Mouse (Mus musculus) kidney, postnatal 14 days (tissue): ENCODE data around the gene Gm49486.

ENCODE experiments used
- DNase-seq: peaks from one replicate; pipeline ENCODE4 v3.0.0; 2022; ENCODE audit warnings: mixed read lengths

The Gm49486 gene

GRCm38 (mm10) chr15:79273020-79273419, 43.8 kb downstream of the Gm49486 start:
- DNase-seq: no peak

GRCm38 (mm10) chr15:79277728-79278127, 48.5 kb downstream of the Gm49486 start:
- no peak for DNase-seq

GRCm38 (mm10) chr15:79280209-79280608, 51.0 kb downstream of the Gm49486 start:
- DNase-seq: no peak

- DNase-seq: no peak
These were observed 51.7 kb downstream of the Gm49486 start for GRCm38 (mm10) chr15:79280850-79281249.

DNA sequence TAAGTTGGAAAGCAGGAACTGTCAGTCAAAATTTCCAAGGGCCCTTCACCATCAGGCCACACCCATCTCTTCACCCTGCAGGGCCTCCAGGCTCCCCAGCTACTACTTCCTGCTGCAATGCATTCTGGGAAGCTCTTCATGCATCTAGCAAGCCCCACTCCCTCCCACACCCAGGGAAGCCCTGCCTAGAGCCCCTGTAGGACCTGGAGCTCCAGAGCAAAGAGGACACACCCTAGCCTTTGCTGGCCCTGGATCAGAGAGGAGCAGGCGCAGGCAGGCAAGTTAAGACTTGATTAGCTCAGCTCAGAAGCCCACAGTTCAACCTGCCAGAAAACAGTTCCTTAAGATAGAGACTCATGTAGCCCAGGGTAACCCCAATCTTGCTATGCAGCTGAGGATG, 52.2 kb downstream of the Gm49486 start:
- no peak for DNase-seq

DNA sequence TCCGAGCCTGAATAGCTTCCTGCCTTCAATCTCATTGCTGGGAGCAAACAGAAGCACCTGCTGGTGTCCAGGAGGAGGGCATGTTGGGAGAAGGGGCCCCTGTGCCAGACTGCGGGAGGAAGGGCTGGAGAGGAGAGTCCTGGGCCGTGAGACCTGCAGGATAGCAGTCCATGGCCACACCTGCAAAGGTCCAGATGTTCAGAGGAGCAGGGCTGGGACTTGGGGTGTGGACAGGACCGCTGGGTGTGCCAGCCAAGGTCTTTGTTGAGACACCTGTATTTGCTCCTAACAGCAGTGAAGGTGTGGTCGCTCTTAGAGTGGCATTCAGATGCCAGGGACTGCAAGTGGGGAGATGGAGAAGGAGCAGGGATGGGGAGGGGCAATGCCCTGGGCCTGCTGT, 53.2 kb downstream of the Gm49486 start:
- DNase-seq: no peak

- DNase-seq: peak; percentile 60
These were observed 54.2 kb downstream of the Gm49486 start for GRCm38 (mm10) chr15:79283371-79283770.

DNA sequence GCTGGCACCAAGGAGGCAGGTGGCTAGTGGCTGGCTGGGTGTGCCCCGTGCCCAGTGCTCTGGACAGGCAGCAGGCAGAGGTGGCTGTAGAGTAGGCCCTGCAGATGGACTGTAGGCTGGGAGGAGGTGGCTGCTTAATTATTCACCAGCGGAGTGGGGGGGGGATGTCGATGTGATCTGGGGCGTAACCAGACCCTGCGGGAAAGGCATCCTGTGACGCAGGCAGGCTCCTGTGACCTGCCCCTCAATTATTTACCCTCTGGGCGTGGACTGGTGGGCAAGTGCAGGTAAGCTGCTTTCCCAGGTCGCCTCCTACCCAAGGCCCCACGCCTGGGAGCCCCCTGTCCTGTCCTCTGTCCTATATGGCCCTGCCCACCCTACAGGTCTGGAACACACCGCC, 56.2 kb downstream of the Gm49486 start, which contains the start of gene Baiap2l2:
TSS of gene Baiap2l2 (minus strand) at position 139 of the 400 bp plus-strand sequence.
- peak; percentile 89 for DNase-seq

DNA sequence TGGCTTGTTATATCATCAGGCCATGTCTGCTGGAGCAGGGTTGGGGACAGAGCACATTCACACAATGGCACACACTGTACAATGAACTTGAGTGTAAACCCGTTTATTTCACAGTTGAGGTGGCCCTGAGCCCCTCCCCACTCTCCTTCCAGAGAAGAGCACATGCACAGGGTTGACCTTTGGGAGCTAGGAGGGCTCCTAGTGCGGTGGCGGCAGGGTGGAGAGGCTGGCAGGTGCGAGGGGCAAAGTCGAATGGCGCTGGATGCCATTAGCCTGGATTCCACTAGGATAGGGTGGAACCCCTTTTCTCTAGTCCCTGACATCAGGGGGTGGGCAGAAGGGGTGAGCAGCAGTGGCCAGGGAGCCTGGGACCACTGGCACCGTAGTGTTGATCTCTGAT, 57.0 kb downstream of the Gm49486 start:
- DNase-seq: peak; percentile 76

GRCm38 (mm10) chr15:79287091-79287490, 57.9 kb downstream of the Gm49486 start:
- DNase-seq: peak; percentile 65

DNA sequence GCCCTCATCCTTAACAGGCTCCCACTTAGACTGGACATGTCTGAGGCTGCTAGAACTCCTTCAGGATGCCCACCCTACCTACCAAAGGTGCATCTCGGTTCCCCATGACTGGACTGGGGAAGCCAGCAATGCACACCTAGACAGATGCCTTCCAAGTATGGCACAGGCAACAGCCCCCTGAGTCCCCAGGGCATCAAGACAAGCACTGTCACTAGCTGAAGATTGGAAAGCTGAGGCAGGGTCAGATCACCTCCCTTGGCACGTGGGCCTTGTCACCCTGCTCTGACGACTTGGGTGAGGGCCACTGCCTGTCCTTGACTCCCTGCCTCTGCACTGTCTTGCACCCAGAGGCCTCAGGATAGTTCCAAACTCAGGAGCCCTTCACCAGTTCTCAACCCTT, 59.2 kb downstream of the Gm49486 start:
- no peak for DNase-seq

DNA sequence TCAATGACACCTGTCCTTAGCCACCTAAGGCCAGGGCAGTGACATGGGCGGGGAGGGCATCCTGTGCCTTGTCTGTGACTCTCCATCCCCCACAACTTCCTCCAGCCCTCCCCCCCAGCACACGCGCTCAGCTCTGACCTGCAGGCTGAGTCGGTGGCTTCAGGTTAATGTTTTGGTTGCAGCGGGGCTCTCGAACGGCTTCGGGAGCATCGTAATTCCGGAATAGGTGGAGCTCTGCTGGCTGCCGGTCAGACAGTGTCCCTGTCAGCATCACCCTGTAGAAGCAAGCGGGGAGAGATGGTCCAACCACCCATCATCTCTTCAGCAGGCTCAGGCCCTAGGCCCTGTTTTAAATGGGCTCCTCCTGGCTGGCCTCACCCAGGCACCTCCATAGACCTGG, 60.2 kb downstream of the Gm49486 start:
- DNase-seq: no peak

DNA sequence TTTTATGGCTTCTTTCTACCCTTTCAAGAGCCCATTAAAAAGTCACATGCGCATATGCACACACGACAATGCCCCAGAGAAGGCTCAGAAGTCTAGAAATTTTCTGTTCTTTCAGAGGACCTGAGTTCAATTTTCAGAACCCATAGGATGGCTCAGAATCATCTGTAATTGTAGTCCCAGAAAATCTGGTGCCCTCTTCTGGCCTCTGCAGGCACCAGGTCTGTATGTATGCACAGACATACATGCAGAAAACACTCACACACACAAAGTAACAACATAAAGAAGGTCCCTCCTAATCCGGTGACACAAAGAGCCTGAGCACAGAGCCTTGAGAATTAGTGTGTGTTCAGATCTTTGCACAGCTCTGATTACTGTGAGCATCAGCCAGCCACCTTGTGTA, 61.1 kb downstream of the Gm49486 start:
- no peak for DNase-seq

GRCm38 (mm10) chr15:79292779-79293178, 63.6 kb downstream of the Gm49486 start:
- no peak for DNase-seq

- no peak for DNase-seq
These were observed 69.4 kb downstream of the Gm49486 start for GRCm38 (mm10) chr15:79298553-79298952.

GRCm38 (mm10) chr15:79299563-79300155, 70.5 kb downstream of the Gm49486 start:
- DNase-seq: no peak

- no peak for DNase-seq
These were observed 74.5 kb downstream of the Gm49486 start for GRCm38 (mm10) chr15:79303725-79304124.

- no peak for DNase-seq
These were observed 75.6 kb downstream of the Gm49486 start for GRCm38 (mm10) chr15:79304832-79305231.

DNA sequence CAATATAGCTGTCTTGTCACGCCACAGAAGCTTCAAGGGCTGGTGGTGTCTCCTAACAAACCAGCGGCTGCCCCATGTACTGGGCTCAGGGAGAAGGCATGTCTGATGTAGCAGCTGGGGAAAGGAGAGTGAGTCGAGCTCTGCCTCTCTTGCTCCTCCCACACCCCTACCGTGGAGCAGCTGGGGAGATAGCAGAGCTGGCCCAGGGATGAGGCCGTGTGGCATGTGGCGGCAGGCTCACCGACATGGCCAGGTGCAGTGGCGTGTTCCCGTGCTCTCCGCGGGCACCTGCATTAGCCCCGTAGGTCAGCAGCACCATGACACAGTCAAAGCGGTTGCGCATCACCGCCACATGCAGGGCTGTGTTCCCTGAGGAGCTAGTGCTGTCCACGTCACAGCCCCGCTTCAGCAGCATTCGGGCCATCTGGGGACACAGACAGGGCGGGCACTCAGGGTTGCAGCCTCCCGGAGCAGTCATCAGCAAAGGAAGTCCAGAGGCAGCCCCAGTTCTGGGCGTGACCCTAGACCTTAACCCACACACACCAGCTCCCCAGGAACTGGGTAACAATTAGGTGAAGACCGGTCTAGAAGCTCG, 76.9 kb downstream of the Gm49486 start:
- DNase-seq: no peak
